Mouse (Mus musculus) heart, postnatal 0 days (tissue): Measurements from ENCODE around the gene Prg4.

ENCODE experiments used
- CTCF ChIP-seq: IDR thresholded peaks from 2 replicates; pipeline ENCODE4 v1.5.1; 2016; ENCODE audit warnings: antibody characterized with exemption, control low read depth, low read depth
- EP300 ChIP-seq: IDR thresholded peaks from 2 replicates; pipeline ENCODE4 v1.6.1; 2016; ENCODE audit warnings: antibody characterized with exemption, low read depth

DNA sequence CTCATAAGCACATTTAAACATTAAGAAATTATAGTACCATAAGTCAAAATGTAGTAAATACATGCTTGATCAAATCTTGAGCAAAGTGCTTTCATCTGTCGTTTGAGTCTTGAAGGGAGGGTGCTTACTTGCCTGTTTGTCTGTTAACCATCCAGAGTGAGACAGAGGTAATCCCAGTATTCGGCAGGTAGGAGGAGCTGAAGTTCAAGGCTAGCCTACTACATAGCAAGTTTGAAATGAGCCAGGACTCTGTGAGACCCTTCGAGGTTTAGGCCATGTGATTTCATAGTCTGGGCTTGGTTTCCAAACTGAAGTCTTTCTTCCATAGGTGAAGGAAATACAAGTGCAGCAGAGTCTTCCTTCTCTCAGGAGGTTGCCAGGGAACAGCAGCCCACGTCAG is 24.2 kb downstream of the Prg4 start:
- TF ChIP-seq CTCF = no peak
- no peak for TF ChIP-seq EP300
